Mouse (Mus musculus) forebrain, embryonic 16.5 days (tissue): Measurements from ENCODE around the gene Pacs2. TPM values are rescaled to one million over a fixed set of nuclear protein-coding genes. Genes with fewer than 3 reads are reported as not detected.
A peak's percentile ranks its signal among the peaks of the same experiment; 100 is the strongest.

Source experiments
- ATAC-seq: fragments of 200-750 bp; cut with Nextera tagmentation; 2 replicates; pipeline ENCODE4 v1.8.0; 2017; ENCODE audit warnings: mild to moderate bottlenecking, moderate library complexity
- H3K27ac ChIP-seq: fragments of 300-500 bp; sonication (generic); 2 replicates; pipeline ENCODE4 v1.5.1; 2014; ENCODE audit warnings: low read length, control low read depth
- H3K27me3 ChIP-seq: fragments of 300-500 bp; sonication (generic); replicated peaks from 2 replicates; pipeline ENCODE4 v1.6.1; 2014; ENCODE audit warnings: low read length; ENCODE audit not compliant: control insufficient read depth, insufficient read depth
- H3K36me3 ChIP-seq: fragments of 300-500 bp; sonication (generic); 2 replicates; pipeline ENCODE4 v1.6.1; 2014; ENCODE audit not compliant: control insufficient read depth, insufficient read depth
- H3K4me1 ChIP-seq: fragments of 300-500 bp; sonication (generic); replicated peaks from 2 replicates; pipeline ENCODE4 v1.6.1; 2014; ENCODE audit warnings: low read length; ENCODE audit not compliant: control insufficient read depth, insufficient read depth
- H3K4me2 ChIP-seq: fragments of 300-500 bp; sonication (generic); 2 replicates; pipeline ENCODE4 v1.6.1; 2014; ENCODE audit warnings: mild to moderate bottlenecking, low read length, control low read depth
- H3K4me3 ChIP-seq: fragments of 300-500 bp; sonication (generic); replicated peaks from 2 replicates; pipeline ENCODE4 v1.5.1; 2014; ENCODE audit warnings: mild to moderate bottlenecking, low read length, control low read depth
- H3K9ac ChIP-seq: fragments of 300-500 bp; sonication (generic); replicated peaks from 2 replicates; pipeline ENCODE4 v1.6.1; 2014; ENCODE audit warnings: low read depth, low read length, control low read depth
- H3K9me3 ChIP-seq: fragments of 300-500 bp; sonication (generic); 2 replicates; pipeline ENCODE4 v1.6.1; 2016; ENCODE audit warnings: low read length; ENCODE audit not compliant: control insufficient read depth
- WGBS: fragments of 180-500 bp; shearing (Covaris S2); extraction: QIAGEN DNeasy Blood & Tissue Kit; methylation state at CpG from one replicate; pipeline ENCODE4 v1.1.7; 2014; 5-methylcytosine and 5-hydroxymethylcytosine counted together
- polyA plus RNA-seq: library from polyadenylated mRNA; unstranded; fragments of >200 nt; fragmentation: Nextera tagmentation; extraction: Ambion mirVana; gene quantifications from 2 replicates; pipeline ENCODE4 v1.2.1, GENCODE M21; 2015

Gene Pacs2
- polyA plus RNA-seq, 1 experiment from 2014 or later: 23.2 TPM

DNA sequence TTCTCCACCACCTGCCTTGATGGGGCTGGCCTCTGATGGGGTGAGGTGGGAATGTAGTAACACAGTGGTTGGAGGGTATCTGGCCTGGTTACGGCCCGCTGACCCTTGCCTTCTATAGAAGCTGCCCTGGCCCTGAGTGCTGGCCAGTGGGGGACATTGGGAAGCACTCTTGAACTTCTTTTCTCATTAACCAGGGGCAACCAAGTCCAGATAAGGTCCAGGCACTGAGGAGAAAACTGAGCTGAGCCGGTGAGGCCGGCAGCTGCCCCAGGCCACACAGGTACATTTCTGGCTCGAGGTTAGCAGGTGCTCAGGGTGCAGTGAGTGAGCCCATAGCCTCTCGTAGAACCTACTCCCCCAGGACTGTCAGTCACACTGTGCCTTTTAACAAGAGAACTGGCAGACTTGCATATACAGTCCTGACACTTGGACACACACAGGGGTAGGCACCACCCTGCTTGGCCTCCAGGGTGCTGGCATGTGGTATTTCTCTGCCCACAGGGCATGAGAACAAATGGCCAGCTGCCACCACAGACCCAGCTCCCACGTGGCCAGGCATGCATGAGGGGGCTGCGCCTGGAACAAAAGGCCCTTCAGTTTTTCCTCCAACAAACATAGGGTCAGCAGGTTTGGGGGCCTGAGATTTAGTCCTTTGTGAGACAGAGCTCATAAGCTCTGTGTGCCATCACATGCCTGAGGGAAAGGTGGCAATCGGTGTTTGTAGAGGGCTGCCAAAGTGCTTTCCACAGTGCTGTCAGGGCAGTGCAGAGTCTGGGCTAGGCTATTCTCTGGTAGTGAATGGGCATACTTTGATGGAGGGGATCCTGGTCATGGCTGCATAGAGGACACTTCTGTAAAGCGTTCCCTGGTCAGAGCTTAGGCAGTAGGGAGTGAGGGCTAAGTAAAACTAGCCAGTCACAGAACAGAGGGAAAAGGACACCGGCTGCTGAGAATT lies 18.3 kb downstream of the Pacs2 start:
- peaks cover 30% of the 10 kb centered on the region for H3K4me1 ChIP-seq
- no peak overlapping the region for H3K4me3 ChIP-seq
- H3K27me3 ChIP-seq: no peaks in the 10 kb centered on the region
- WGBS: 52% methylated on average over 11 of the region's 11 CpGs
- H3K36me3 ChIP-seq: no peaks in the 10 kb centered on the region
- H3K27ac ChIP-seq: peak overlapping the region; percentile 34; the same call in 1 of the 2 replicates
- no peaks in the 10 kb centered on the region for H3K9me3 ChIP-seq
- ATAC-seq: peak; percentile 76
- H3K4me2 ChIP-seq: no peak overlapping the region
- H3K9ac ChIP-seq: no peak overlapping the region

DNA sequence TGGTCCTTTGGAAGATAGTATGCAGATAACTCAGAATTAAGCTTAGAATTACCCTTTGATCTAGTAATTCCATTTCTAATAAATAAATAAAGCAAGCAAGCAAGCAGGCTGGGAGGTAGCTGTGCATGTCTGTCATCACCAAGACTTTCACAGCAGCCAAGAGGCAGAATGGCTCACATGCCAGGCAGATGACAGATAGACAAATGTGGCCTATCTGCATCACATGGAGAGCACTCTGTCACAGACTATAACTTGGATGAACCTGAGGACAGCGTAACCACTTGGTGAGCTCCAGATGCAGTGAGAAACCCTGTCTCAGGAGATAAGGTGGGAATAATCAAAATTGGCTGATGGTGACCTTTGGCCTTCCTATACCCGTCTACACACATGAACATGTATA lies 20.8 kb downstream of the Pacs2 start:
- no peak overlapping the region for H3K27ac ChIP-seq
- WGBS: 90% methylated on average over 2 of the region's 2 CpGs

DNA sequence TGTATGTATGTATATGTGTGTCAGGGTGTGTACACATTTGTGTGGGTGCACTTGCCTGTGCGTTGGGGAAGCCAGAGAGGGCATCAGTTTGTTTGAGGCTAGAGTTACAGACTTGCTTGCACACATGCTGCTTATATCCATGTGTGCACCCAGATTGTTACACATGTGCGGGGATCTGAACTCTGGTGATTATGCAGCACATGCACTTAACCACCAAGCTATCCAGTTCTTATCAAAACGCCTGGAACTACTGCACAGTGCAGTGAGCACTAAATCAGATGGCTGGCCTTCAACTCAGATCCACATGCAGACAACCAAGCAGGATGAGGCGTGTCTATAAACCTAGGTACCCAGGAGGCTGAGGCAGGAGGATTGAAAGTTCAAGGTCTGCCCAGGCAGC lies 22.7 kb downstream of the Pacs2 start:
- Histone ChIP-seq H3K4me3 (no peak overlapping the region), H3K27ac (no peak overlapping the region), H3K27me3 (no peaks in the 10 kb centered on the region), H3K4me2 (no peak overlapping the region), H3K9ac (no peak overlapping the region), H3K4me1 (peaks cover 33% of the 10 kb centered on the region), H3K36me3 (no peaks in the 10 kb centered on the region), H3K9me3 (no peaks in the 10 kb centered on the region)
- ATAC-seq: no peak
- 86% methylated on average over 4 of the region's 4 CpGs for WGBS

More for the DNA sequence above, 20.8 kb downstream of the Pacs2 start:
- H3K4me3 ChIP-seq: no peak overlapping the region
- H3K9me3 ChIP-seq: no peaks in the 10 kb centered on the region
- H3K9ac ChIP-seq: no peak overlapping the region
- no peaks in the 10 kb centered on the region for H3K27me3 ChIP-seq
- no peak overlapping the region for H3K4me2 ChIP-seq
- no peak for ATAC-seq
- peaks cover 20% of the 10 kb centered on the region for H3K4me1 ChIP-seq
- H3K36me3 ChIP-seq: no peaks in the 10 kb centered on the region

DNA sequence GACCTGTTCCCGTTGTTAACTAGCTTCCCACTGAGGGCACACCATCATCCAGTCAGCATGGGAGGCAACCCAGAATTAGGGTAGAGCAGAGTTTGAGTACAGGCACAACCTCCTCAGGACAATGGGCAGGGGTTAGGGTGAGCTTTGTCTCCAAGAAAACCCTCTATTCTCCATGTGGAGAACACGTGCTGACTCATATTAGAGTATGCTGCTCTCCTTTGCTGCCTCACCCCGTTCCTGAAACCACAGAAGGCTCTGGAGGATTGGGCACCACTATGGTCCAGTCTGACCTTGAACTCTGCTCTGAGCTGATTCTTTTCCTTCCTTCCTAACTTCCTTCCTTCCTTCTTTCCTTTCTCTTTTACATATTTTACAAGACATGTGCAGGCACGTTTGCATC lies 24.1 kb downstream of the Pacs2 start:
- Histone ChIP-seq H3K9me3 (no peaks in the 10 kb centered on the region), H3K36me3 (no peaks in the 10 kb centered on the region), H3K27me3 (no peaks in the 10 kb centered on the region), H3K9ac (no peak overlapping the region), H3K27ac (no peak overlapping the region), H3K4me3 (no peak overlapping the region), H3K4me1 (peaks cover 19% of the 10 kb centered on the region), H3K4me2 (no peak overlapping the region)
- WGBS: 98% methylated on average over 4 of the region's 4 CpGs
- ATAC-seq: no peak

DNA sequence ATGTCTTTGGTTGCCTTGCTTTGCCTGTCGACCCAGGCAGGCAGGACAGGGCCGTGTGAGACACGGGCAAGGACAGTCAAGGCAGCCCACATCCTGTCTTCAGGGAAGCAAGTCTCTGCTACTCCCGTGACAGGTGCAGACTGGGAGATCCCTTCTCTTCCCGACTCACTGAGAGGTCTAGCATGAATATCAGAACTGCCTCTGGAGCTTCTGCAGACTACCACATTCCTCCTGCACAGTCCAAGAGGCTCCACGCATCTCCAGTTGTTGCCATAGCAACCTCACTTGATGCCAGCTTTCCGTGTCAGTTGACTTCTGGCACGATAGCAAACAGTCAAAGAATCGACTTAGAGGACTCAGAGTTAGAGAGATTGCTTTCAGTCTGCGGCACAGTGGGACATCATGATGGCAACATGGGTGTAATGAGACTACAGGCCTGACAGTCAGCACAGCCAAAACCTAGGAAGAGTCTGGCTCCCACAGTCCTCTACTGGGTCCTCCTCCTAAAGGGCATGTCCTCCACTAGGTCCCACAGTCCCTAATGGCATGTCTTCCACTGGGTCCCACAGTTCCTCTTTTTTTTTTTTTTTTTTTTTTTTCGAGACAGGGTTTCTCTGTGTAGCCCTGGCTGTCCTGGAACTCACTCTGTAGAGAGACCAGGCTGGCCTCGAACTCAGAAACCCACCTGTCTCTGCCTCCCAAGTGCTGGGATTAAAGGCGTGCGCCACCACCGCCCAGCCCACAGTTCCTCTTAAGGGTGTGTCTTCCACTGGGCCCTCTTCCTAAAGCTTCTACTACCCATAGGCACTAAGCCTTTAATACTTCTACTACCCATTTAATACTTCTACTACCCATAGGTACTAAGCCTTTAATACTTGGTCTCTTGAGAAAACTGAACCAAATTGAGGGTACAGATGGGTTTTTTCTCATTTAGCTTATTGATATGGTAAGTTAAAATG lies 27.5 kb downstream of the Pacs2 start:
- H3K4me2 ChIP-seq: no peak overlapping the region
- peak overlapping the region; percentile 64 for H3K27ac ChIP-seq
- no peaks in the 10 kb centered on the region; the same call in 1 of the 2 replicates for H3K36me3 ChIP-seq
- 66% methylated on average over 14 of the region's 15 CpGs for WGBS
- no peaks in the 10 kb centered on the region for H3K9me3 ChIP-seq
- no peak overlapping the region for H3K9ac ChIP-seq
- H3K27me3 ChIP-seq: no peaks in the 10 kb centered on the region
- peak; percentile 79 for ATAC-seq
- peaks cover 14% of the 10 kb centered on the region for H3K4me1 ChIP-seq
- H3K4me3 ChIP-seq: no peak overlapping the region

DNA sequence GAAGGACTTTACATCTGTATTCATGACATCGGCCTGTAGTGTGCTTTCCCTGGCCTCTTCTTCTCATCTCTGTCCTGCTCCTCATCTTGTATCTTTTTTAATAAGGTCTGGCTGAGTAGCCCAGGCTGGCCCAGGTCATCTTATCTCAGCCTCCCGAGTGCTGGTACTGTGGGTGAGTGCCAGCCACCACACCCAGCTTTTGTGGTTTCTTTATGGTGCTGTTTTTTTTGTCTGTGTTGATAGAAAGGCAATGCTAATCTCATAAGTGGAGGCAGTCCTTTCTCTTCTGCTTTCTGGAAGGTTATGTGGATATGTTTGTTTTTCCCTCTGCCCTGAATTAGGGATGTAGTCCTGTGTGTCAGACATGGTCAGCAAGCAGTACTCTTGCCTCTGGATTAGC lies 28.2 kb downstream of the Pacs2 start:
- Histone ChIP-seq H3K9me3 (no peaks in the 10 kb centered on the region), H3K36me3 (no peaks in the 10 kb centered on the region; the same call in 1 of the 2 replicates), H3K27me3 (no peaks in the 10 kb centered on the region), H3K9ac (no peak overlapping the region), H3K27ac (no peak overlapping the region), H3K4me3 (no peak overlapping the region), H3K4me1 (peaks cover 14% of the 10 kb centered on the region), H3K4me2 (no peak overlapping the region)
- ATAC-seq: no peak
- 88% methylated on average over 2 of the region's 2 CpGs for WGBS

DNA sequence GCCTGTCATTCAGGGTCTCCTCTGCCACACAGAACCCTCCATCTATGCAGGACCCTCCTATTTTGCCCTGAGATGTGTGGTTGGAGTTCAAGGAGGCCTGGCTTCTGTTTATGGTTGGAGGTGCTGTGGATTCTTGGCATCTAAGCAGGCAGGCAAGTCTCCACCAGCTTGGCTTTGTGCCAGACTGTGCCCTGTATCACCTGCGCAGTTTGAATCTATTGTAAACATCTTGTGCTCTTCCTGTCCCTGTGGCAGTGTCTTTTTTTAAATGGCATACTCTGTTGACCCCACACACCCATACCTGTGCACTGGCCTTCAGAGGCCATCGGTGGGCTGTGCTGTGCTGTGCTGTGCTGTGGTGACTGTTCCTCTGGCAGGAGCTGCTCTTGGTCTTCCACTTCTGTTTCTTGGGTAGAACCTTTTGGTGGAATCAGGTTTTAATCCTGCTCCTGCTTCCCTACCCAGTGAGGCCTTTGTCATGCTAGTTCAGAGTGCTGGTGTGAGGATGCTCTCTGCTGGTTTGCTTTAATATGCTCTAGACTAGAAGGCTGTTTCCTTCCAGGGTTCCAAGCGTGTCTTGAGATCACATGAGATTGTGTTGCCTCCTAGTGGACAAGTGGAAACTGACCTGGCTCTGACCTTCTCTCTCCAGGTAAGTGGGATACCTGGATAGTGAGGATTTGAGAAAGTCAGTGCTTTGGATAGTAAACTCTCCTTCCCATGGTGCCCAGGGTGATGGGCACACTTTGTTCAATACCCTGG lies 30.8 kb downstream of the Pacs2 start:
- no peak overlapping the region for H3K9ac ChIP-seq
- H3K4me3 ChIP-seq: no peak overlapping the region
- H3K4me1 ChIP-seq: peaks cover 14% of the 10 kb centered on the region
- ATAC-seq: no peak
- 77% methylated on average over 3 of the region's 3 CpGs for WGBS
- H3K9me3 ChIP-seq: no peaks in the 10 kb centered on the region
- no peaks in the 10 kb centered on the region for H3K27me3 ChIP-seq
- H3K4me2 ChIP-seq: no peak overlapping the region
- H3K36me3 ChIP-seq: peaks cover 3% of the 10 kb centered on the region; the same call in 1 of the 2 replicates
- H3K27ac ChIP-seq: no peak overlapping the region

DNA sequence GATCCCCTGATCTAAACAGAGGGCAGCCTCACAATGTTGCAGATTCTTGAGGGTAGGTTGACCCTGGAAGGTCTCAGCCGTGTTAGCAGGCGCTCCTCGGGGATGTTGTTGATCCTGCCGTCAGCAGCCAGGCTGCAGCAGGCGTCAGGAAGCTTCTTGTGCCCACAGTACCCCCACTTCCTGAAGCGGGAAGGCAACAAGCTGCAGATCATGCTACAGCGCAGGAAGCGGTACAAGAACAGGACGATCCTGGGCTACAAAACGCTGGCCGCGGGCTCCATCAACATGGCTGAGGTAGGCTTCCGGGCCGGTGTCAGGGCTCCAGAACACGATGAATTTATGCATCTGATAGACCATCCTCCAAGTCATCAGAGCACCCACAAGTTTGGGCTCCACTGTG lies 32.6 kb downstream of the Pacs2 start:
- H3K4me2 ChIP-seq: no peak overlapping the region
- H3K36me3 ChIP-seq: peaks cover 10% of the 10 kb centered on the region
- no peak overlapping the region for H3K9ac ChIP-seq

More for the DNA sequence above, 32.6 kb downstream of the Pacs2 start:
- Histone ChIP-seq H3K4me3 (no peak overlapping the region), H3K27ac (no peak overlapping the region), H3K27me3 (no peaks in the 10 kb centered on the region), H3K4me1 (peaks cover under 1% of the 10 kb centered on the region; the same call in 1 of the 2 replicates), H3K9me3 (no peaks in the 10 kb centered on the region)
- 93% methylated on average over 15 of the region's 15 CpGs for WGBS
- ATAC-seq: no peak
